Mouse (Mus musculus) bone marrow, adult 2 months (tissue): ENCODE measurements around the gene 4833427G06Rik.

Source experiments
- CTCF ChIP-seq: fragments of 200-500 bp; IDR thresholded peaks from 2 replicates; pipeline ENCODE4 v1.5.1; 2011; ENCODE audit warnings: low read length, control low read depth; ENCODE audit not compliant: control insufficient read depth, insufficient read depth
- POLR2A ChIP-seq: fragments of 200-500 bp; IDR thresholded peaks from 2 replicates; pipeline ENCODE4 v1.6.1; 2011; ENCODE audit warnings: low read depth, mild to moderate bottlenecking, control low read depth, low read length, borderline replicate concordance; ENCODE audit not compliant: control insufficient read depth

GRCm38 (mm10) chr9:51140711-51141110 lies 38.8 kb upstream of the 4833427G06Rik start:
- no peak for TF ChIP-seq POLR2A
- TF ChIP-seq CTCF, result no peak
